Mouse (Mus musculus): ENCODE data around the gene Stn1.

- no peak for TF ChIP-seq POLR2A (IDR thresholded peaks at IDR 0.05; ENCODE audit: insufficient read depth, low read depth, low read length)
- TF ChIP-seq CTCF (IDR thresholded peaks at IDR 0.05): no peak
These were observed 21.8 kb upstream of the Stn1 start for GRCm38 (mm10) chr19:47559145-47559544.

All from heart, adult 2 months (tissue).